Mouse (Mus musculus): ENCODE measurements at regions not wholly inside any gene's neighbourhood (a gene's known extent, or its start where the extent isn't known, plus 50 kb on each side); places are given as distances from the start of the nearest gene placed in this dataset.

DNA sequence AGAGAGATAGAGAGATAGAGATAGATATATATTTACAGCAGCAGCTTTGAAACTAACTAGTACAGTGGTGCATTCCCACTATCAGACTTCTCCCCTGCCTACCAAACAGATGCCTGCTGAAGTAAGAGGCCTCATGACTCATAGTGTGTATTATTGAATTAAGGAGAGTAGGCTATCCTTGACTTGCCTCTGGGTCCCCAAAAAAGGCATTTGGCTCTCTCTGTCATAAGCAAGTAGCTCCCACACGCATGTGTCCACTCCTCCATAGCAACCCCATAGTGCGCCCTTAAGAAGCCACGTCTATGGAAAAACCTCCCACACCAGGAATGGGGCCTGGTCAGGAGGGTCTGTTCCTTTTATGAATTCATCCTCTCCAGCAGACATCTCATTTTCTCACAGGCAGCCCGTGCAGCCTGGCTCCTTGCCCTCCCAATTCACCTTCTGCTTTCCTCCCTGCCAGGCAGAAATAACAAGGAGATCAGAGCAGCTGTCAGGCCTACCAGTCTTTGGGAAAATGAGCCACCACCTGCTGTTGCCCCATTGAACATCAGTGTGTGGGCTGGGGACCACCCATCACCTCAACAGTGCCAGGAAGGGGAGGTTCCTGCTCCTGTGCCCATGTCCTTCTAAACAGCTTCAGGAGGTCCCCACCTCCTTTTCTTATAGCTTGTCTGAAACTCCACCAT is 208.5 kb upstream of the Mocs1 start:
- no peak for DNase-seq

DNA sequence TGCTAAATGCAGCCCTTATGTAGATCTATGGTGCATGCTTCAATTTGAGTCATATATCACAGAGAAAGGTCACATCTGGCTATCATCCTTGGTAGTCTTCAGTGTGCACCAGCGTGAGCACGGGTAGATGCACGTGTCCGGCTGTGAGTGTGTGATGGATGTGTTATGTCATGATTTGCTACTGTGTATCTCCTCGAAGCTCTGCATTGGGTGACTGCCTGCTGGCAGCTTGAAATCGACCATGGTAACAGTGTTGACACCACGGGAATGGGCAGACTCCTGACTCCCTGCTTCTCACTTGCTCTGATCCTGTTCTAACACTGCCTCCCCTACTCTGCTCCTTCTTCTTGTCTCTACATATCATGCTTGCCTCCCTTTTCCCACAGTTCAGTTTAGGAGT is 204.9 kb upstream of the Mocs1 start:
- no peak for DNase-seq

DNA sequence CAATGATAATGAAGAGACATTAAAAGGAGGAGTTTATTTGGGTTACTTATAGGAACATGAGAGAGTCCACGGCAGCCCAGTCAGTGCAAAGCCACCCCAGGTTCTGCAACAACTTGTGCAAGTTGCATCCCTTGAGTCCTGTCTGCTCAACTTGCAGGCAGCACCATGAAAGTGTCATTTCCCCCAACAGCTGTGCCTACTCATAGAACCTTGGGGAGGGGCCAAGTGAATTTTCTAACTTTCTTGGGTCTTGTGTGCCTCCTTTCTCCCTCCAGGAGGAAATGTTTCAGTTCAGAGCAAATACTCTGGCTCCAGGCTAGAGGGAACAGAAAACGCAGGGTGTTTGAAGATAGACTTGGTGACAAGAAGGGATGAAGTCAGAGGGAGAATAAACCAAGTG is 204.5 kb upstream of the Mocs1 start:
- no peak for DNase-seq

DNA sequence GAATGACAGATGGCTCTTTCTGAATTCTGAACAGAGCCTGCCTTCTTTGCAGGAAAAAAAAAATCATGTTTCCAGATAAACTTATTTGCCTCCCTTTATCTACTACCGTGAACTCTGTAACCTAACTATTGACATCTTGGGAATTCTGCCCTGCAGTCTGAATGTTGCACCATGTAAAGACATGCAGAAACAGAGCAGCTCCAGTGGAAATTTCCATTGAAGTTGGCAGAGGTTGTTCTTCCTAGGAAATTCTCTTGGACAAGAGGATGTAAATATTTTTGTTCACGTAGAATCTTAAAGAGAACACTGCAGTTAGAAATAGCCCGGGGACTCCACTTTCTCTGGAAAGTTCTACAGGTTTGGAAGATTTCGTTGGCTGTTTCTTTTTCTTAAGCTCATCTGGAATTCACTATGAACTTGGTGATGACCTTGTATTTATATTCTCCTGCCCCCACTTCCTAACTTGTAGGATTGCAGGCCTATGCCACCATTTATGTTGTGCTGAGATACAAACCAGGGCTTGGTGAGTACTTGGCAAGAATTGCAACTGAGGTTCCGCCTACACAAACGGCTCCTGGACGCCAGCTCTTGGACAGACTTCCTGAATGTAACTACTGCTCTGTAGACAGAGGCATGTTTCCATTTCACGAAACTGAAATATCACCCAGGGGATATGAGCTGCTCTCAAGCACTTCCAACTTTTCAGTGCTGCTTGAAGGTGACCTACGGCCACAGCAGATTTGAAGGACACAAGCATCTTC is 202.7 kb upstream of the Mocs1 start:
- DNase-seq: no peak

DNA sequence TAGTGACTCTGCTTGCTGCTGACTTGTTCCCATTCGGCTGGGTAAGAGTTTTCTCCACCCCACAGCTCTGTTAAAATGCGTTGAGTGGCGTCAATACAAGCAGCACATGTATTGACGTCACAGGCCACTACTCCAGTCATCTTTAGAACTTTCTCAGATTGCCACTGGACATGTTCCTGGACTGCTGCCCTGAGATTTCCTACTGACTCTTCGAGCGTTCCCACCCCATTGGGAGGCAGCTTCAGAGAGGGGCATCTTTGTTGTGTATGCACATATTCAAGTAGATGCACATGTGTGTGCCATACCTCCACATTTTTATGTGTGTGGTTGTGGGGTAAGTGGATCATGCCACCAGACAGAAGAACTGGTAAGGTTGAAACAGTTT is 202.2 kb upstream of the Mocs1 start:
- DNase-seq: no peak

DNA sequence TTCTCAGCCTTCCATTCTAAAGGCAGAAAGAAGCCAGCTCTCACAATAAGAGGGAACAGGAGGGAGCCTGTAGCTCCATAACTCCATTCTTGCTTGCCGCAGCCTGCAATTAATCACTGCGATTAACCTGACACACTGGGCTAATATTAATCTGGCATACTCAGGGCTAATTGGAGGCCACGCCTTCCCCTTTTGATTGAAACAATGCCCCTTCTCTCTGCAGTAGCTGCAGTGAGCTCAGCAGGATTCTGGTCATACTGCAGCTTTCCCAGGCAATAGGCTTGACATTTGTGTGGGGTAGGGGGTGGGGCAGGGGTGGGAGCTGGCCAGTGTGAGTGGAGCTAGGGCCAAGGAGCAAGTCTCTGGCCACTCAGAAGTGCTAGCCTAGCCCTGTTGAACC is 196.9 kb upstream of the Mocs1 start:
- DNase-seq: no peak

DNA sequence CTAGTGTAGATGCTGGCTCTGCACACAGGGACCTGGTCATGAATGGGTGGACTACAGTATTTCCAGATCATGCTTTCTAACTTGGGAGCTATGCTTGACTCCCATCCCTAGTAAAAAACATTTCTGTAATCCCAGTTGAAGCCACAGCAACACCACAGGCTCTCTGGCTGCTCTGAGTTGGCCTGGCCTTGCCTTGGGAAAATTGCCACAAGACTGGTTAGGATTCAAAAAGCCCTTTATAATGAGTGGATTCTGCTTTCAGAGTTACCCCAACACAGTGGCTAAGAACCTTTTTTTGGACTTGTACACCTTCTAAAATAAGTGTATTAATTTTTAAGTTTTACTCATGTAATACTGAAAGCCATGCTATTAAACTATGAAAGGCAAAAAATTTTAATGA is 188.1 kb upstream of the Mocs1 start:
- no peak for DNase-seq

DNA sequence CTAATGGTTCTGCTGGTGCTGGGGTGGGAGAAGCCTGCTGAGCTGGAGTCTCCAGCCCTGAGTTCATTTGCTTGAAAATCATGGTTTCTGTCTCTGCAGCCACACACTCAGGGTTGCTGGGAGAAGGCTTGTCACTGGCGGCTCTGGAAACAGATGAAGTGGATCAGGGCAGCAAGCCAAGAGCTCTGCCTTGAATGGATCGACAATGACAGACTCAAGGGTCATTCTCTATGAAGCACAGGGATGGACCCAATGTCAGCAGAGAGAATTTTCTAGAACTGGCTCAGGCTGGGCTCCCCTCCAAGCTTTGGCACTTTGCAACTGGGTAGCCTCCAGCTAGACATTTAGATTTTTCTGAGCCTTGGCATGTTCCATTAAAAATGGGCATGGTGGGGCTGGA is 184.7 kb upstream of the Mocs1 start:
- DNase-seq: no peak

DNA sequence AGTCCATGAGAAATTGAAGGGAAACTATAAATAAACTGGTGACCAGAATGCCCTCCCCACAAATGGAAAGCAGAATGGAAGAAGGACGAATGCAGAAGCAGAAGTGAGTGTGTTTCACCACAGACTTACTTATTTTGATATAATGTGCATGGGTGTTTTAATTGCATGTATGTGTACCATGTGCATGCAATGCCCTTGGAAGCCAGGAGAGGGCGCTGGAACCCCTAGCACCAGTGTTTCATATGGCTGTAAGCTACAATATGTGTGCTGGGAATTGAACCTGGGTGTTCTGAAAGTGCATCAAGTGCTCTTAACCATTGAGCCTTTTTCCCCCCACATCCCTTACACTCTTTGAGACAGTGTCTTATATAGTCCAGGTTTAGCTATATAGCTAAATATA is 183.1 kb upstream of the Mocs1 start:
- no peak for DNase-seq

DNA sequence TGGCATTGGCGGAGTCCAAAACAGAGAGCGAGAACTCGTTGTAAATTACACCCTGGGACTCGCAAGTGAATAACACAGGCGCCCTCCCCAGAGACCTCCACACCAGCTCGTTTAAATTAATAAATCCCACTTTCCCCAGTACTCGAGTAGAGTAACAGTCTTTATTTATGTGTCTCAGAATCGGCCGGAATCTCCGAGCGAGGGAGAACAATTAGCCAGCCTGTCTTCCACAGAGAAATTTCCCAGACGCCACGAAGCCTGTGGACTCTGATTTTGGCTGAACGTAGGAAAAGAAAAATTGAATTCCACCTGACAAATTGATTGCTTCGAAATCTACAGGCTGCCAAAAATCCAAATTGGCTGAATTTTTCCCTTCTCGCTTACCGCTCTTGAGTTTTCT is 180.9 kb upstream of the Mocs1 start:
- no peak for DNase-seq

DNA sequence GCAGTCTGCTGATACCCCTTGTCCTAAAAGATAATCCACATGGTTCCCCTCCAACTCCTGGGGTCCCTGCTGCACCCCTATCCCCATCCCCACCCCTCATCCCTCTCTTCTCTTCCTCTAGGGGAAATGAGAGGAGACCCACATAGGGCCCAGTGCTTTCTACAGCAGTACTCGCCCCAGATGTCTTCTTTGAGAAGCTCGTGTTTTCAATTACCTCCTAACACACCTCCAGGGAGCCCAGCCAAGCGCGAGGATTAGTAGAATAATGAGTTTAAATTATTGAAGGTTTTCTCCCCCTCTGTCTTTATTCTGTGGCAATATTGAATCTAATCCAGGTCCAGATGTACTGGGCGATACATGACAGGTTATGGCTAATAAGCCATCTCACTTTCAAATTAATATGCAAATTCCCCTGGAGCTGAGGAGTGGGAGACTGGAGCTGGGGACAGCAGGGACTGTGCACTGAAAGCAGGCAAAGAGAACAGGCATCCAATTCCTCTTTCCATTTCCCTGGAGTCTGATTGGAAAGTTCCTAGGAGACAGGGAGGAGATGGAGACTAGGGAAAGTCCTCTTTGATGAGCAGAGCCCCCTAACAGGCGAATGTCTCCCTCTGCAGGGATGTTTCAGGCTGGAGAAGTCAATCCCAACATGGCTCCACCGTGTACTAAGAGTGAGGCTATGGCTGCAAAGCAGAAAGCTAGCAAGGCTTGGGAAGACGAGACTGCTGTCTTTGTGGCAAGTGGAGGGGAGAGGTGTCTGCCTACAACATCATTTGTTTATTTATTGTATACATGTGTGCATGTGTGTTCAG is 177.2 kb upstream of the Mocs1 start:
- no peak for DNase-seq

DNA sequence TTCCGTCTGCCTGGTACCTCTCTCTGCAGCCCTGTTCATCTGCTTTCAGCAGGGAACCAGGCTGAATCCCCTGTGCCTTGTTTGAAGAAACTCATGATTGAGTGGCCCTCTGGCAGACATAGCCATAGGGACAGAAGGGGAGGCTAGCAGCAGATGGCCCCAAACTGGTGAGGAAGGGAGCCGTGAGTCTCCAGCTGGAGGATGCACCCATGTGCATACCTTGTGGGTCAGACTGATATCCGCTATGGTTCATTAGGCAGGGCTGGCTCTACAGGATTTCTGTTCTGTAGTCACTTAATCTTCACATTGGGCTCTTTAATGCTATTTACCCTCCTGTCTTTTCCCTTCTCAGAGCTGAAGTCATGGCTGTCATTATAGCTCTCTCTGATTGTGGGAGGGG is 175.9 kb upstream of the Mocs1 start:
- DNase-seq: no peak

DNA sequence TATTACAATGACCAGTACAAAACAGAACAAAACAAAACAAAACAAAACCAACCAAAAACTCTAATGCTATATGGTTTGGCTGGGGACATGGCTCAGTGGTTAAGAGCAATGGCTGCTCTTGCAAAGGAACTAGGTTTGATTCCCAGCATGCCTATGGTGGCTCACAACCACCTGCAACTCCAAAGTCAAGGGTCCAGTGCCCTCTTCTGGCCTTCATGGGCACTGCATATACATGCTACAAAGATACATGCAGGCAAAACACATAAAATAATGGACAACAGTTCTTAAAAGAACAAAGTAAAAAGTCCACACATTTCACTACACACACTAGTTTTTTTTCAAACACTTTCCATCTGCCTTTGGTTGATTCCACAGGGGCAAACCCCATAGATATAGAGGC is 169.7 kb upstream of the Mocs1 start:
- no peak for DNase-seq

DNA sequence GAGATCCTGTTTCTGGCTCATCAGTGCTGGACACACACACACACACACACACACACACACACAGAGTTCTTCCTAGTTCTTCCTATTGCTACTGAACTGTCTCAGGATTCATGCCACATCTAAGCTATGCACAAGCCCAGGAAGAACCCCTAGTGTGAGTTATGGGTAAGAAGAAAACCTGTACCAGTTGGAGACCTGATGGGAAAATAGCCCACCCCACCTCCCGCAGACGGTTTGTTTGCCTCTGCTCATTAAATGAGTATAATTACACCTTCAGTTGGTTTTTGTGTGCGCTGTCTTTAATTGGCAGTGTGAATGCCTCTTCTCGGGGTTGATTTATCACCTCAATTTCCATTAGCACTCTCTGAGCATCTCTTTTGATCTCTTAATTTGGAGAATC is 165.8 kb upstream of the Mocs1 start:
- no peak for DNase-seq

DNA sequence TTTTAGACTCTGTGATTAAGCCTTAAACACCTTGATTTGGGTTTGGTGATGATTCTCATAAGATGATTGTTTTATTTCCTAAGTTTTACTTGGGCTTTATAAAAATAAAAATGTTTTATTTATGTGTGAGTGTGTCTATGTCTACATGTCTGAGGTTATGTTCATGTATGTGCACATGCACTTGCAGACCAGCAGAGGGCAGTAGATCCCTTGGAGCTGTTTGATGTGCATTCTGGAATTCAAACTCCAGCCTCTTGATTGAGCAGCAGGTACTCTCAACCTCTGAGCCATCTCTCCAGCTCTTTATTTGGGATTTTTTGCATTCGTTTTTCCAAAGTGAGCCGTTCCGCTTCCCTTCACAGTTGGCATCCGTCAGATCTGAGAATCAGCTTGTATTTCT is 161.8 kb upstream of the Mocs1 start:
- no peak for DNase-seq

DNA sequence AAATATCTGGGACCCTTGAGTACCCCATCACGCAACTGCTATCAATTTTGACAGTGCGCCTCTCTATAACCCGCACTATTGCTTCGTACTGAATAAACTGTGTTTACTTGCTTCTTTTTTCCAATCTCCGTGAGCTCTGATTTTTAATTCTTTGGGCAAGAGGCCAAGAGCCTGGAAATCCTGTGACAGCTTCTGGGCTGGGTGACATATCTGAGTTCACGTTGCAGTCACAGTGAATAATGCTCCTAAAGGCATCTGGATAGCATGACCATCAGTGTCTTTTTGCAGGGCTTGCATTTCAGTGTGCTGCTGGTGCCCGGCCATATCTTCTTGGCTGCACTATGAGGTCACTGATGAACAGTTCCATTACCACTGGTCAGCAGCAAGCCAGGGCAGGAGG is 158.2 kb upstream of the Mocs1 start:
- no peak for DNase-seq

DNA sequence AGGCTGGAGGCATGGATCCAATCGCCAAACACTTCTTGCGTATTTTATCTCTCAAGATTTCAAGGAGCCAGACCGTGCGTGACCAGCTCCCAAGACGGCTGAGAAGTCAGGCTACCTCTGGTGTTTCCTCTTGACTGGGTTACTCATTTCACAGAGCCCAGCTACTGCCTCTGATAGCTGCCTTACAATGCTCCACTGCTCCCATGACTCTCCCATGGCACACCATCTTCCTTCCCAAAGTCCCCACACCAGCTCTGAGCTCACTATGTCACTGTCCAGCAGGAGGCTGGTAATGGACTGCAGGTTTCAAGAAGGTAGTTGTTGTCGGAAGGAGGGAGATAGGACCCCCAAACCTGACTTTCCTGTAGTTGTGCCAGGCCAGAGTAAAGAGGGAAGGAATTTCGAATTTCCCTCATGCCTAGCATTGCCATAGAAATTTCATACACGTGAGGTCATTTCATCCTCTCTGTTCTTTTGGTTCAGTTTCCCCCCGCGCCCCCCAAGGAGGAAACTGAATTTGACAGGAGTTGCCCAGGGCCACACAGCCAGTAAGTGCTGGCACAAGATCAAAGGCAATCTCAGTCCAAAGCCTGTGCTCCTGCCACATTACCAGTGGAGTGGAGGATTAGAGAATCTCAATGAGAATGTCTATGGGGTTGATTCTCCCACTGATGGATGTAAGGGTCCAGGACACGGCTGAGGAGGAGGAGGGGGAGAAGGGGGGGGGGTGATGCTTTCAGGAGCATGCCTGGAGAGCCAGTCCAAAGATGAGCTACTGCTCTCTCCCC is 155.3 kb upstream of the Mocs1 start:
- no peak for DNase-seq

DNA sequence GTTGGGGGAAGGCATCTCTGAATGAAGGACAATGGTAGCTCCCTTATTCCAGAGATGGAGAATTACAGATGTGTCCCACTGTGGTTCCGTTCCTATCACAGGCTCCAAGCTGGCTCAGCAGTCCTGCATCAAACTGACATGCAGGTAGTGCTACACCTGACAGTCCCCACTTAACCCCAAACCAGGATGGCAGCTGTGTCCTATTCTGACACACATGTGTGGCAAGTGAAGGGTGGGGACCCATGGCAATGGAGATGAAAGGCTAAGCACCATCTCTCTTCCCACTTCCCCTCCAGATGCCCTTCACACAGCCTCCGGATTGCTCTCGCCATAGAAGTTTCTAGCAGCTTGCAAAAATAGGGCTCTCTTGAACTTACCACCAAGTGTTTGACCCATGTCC is 153.2 kb upstream of the Mocs1 start:
- no peak for DNase-seq

DNA sequence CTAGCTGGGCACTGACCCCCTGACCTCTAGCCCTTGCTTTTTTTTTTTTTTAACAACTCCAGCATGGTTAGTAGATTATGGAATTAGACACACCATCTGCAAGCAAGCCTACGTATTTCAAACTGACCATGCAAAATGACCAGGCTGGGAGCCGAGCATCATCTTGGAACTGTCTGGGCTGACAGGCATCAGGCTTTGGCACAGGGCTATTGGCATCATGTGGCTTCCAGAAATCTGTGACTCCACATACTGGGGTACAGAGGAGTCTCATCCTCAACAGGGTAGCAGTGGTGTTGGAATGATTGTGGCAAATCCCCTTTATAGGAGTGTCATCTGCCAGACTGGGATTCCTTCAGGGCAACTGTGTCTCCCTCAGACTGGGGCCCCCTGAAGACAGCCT is 152.7 kb upstream of the Mocs1 start:
- no peak for DNase-seq

DNA sequence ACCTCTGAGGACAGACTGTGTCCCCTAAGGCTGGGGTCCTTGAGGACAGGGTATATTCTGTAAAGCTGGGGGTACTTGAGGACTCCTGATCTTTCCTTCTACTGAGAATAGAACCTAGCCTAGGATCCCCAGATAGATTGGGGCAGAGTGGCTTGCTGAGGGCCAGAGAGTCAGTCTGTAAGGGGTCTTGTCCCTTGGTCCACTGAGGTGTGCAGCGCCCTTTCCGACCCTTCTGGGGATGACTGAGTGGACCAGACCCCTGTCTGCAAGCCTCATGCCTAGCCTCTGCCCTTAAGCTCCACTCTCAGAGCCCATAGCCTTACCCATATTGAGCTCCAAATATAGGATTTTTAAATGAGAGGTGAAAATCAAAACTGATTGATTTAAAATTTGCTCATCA is 152.2 kb upstream of the Mocs1 start:
- no peak for DNase-seq

DNA sequence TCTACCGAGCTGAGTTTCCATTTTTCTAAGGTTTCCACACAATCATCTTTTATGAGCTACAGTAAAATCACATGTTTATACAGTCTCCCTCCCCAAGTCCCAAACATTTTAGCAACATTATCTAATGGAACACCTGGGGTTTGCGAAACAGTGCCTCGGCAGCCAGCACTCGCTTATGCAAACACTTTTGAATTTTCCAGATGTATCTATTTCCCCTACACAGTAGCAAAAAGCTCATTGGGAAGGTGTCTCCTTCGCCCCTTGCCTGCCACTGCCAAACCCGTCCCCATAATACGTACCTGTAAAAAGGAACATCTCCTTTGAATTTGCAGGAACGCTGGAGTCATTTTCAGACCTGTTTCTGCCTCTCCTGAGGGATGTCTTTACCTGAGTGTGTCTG is 149.6 kb upstream of the Mocs1 start:
- DNase-seq: no peak

DNA sequence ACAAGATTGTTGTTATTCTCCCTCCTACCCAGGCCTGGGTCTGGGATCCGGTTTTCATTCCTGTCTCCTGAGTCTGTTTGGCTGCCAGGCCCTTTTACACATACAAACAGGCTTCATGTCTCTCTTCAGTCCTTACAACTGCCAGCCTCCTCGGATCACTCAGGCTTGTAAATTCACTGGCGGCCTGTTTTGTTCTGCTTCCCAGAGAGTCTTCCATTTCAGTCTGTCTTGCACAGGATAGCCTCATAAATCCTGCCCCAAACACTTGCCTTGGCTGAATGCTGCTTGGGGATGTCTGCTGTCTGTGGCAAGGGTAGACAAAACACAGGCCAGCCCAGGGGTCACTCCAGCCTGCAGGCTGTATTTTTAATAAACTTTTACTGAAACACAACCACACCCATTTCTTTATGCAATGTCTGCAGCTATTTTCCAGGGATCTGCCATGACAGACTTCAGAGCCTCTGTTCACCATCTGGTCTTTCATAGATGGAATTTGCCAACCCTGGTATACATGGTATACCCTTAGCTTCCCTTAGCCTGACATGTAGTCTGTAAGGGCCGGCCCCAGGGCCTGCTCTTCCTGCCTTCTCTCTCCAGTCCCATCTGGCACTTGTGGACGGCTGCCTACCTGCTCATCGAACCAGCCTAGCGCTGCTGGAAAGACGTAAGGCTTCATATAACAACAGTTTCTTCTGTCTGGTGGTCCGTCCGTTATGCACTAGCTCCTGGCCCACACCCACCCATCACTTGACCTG is 149.0 kb upstream of the Mocs1 start:
- DNase-seq: no peak

DNA sequence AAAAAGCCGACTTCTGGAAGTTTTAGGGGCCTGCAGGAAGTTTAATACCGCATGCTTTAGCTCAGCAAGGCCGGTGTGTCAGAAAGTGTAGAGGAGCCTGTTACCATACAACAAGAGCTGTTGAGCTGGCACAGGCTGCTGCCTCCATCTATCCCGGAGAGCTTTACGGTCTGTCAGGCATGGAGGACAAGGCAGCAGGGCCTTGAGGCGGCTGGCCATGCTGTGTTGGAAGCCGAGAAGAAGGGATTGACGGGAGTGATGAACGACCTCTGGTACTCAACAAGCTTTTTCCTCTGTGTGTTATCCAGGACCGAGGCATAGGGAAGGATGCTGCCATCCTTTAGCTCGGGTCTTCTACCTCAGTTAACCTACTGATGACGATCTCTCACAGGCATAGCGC is 146.8 kb upstream of the Mocs1 start:
- DNase-seq: no peak
